Mouse (Mus musculus): Measurements from ENCODE around the gene Txnrd1.
A peak's percentile ranks its signal among the peaks of the same experiment; 100 is the strongest.

The Txnrd1 gene

DNA sequence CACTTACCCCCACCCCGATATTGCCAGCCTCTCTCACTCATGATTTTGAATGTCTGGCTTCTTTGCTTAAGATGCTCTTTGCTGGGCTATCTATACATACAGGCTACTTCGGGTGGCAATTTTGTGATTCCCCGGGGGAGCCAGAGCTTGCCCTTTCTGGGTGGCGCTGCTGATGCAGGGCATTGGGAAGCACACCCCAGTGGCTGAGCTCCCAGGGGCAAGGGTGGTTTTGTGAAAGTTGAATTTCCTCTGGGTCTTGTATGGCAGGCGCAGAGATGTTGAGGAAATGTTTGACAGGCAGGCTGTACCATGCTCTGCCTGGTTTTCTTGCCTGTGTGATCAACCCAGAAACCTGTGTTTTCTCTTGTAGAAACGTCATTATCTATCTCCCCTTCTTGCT lies 15.1 kb upstream of the Txnrd1 start:
- no peak for DNase-seq

DNA sequence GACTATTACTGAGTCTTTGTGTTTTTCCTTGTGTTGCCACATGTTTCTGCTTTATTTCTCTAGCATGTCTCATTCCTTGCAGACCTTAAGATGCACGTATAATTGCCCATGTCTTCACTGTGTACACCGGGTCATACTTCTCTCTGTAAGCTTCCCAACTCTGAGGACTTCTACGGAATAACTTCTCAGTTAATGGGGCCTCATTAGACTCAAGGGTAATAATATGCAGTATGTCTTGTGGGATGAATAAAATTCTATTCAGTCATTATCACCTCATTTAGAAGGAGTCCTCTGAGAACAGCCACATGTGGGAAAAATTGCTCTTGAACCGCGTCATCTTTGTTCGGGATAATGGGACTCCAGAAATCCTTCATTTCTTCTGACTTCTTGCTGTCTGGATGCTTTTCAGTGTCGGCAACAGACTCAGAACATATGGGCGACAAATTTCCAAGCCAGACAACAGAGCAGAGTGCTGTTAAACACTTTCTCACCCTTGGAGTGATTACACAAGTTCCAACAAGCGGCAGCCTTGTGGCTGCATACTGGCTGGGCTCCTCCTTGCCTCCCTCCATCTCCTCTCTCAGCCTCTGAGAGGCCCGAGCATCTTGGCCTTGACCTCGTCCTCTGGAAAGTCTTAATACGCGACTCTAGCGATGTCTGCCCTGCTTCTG lies 10.5 kb upstream of the Txnrd1 start:
- no peak for DNase-seq

DNA sequence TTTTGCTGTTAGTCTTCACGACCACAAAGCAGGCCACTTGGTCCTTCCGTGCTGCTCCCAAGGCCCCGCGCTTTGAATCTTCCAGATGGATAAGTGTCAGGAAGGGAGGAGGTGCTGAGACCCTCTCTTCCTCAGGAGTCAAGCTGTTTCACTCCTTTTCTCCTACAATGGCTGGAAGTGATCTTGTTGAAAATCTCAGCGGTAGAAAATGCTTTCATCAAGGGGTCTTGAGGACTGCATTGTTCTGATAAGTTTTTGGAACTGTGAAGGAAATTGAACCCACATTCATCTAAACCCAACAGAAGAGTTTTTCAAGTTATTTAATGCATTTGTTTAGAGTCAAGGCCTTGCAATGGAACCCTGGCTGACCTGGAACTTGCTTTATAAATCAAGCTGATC lies 10.0 kb upstream of the Txnrd1 start:
- DNase-seq = no peak

DNA sequence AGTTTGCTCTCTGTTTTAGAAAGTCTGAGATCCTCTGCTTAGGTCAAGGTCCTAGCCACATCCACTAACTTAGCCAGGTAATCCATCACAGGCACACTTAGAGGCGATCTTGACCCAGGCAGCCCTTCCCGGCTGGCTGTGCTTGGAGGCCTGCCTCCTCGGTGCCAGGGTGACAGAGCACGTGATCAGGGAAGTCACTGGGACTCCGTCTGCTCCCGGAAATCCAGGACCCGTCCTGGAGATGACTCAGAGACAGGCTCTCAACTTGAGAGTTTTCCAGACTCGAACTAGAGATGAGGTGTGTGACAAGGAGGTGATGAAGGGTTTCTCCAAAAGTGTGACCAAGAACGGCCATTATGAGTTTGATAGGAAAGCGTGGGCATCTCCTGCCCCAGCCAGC lies 9.2 kb upstream of the Txnrd1 start:
- DNase-seq = no peak

DNA sequence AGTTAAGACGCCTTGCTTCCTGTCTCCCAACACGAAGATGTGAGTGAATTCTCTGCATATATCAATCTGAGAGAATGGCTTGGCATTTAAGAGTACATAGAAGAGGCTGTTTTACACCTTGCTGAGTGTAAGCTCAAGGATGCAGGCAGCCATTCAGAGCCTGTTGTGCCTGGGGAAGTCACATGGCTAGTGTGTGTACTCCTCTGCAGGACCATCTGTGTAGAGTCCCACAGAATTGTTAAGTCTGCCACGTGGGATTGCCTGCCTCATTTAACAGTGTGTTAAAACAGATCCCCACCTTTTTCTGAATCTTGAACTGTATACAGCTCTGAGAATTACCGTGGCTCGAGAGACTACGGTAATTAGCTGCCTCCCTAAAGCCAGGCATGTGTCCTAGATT lies 7.2 kb upstream of the Txnrd1 start:
- no peak for DNase-seq

DNA sequence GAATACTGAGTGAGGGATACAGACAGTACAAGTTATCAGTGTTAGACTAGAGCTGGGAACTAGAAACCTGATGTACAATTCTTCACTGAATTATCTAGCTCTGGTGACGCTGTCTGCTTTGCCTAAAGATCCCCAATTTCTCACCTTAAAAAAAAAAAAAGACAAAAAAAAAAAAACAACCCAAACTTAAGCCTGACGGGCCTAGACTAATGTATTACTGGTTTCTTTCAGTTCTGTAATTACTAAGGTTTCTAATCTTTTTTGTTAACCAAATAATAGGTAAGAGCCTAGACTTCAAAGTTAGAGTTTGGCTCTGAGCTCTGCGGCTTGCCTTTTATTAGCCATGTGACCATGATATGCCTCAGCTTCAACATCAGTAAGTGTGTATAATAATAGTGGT lies 2.1 kb downstream of the Txnrd1 start:
- no peak for DNase-seq

DNA sequence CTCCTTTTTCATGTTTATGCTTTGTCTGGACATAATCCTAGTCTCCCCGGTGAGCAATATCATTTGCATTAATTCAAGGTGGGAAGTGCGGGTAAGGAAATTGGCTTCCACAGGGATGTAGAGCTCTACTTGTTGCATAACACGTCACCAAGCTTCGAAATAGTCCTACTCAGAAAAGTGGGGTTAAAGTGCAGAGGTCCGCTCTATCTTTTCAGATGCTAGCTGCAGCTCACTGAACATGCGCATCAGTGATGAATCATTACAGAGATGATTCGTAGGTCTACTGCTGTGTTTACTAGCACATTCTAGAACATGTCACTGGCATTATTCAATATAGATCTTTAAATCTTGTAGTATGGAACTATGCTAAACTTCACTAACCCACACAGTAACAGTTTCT lies 4.6 kb downstream of the Txnrd1 start:
- no peak for DNase-seq

GRCm38 (mm10) chr10:82844090-82844489 lies 10.3 kb downstream of the Txnrd1 start:
- no peak for DNase-seq

GRCm38 (mm10) chr10:82844731-82845130 lies 11.0 kb downstream of the Txnrd1 start:
- no peak for DNase-seq

DNA sequence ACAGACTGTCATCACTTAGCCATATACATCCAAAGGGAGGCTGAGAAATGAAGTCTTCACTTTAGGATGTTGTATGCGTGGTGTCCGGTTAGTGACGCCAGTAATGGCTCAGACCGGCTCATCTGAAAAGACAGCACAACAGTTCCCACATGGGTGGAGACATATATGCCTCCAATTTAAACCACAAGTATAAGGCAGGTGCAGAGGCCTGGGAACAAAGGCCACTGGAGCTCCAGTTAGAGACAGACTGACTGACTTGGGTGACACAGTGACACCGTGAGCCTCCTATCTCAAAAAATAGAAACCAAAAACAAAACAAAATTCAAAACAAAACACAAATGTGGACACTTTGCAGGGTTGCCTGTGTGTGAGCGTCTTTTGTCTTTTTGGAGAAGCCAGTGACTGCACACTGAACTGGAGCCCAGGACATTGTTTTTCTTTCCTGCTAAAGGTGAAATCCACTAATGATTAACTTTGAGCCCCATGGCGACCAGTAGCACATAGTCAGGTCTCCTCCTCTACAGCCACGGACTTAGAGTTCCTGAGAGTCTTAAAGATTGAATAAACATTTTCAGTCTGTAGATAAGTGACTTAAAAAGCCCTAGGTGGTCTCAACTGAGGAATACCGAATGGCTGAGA lies 14.2 kb downstream of the Txnrd1 start:
- no peak for DNase-seq

DNA sequence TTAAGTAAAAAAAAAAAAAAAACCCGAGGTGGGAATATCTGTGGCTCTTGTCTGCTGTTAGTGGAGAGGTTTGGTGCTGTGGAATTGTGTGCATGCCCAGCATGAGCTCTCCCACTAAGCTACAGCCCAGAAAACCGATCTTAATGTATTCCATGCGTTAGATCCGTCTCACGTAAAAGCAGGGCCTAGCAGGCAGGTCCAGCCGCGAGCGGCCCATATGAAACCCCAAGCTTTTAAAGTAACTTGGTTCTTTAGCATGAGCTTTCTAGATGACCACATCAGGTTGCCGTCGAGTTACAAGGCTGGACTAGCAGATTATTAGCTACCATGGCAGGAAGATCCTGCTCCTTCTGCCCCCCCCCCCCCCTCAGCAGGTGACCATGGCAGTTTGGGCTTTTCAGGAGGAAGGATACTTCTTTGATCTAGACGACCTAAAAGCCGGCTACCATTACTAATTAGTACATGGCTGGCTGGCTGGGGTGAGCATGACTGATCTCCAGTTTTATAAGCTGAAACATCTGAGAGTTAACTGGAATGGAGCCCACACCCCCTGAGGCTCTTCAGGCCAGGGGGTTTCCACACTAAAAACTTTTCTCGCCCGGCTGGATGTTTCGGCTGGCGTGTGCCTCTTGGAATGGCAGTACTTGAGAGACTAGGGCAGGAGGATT lies 16.1 kb downstream of the Txnrd1 start:
- DNase-seq = no peak

DNA sequence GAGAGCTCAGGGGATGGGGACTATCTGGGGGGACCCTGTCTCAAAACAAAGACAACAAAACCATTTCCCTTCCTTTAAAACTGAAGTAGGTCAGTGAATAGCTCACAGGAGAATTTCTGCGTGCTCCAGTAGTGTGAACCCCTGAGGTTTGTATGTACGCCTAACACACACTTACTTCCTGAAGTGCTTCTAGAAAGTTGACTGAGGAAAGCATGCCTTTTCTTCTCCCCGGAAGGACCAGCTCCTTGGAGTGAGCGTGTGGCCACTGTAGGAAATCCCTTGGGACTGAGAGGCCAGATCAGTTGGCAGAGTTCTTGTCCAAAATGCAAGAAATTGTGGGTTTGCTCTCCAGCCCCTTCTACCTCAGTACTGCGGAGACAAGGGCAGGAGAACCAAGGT lies 16.6 kb downstream of the Txnrd1 start:
- DNase-seq = no peak

DNA sequence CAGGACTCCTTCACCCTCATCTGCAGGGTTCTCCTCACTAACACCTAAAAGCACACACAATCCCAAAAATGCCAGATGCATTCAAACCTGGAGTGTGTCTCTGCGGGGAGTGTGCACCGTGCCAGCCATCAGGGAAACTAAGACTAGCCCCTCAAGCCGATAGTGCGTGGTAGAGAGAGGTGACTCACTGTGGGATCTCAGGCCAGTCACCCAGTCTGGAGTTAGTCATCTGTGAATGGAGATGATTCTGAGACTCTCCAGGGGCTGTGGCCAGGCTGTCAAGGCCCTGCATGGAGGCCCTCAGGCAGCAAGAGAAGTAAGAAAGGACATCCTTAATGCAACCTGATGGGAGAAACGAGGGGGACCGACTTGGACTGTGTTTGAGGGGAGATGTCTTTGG lies 18.0 kb downstream of the Txnrd1 start:
- no peak for DNase-seq

DNA sequence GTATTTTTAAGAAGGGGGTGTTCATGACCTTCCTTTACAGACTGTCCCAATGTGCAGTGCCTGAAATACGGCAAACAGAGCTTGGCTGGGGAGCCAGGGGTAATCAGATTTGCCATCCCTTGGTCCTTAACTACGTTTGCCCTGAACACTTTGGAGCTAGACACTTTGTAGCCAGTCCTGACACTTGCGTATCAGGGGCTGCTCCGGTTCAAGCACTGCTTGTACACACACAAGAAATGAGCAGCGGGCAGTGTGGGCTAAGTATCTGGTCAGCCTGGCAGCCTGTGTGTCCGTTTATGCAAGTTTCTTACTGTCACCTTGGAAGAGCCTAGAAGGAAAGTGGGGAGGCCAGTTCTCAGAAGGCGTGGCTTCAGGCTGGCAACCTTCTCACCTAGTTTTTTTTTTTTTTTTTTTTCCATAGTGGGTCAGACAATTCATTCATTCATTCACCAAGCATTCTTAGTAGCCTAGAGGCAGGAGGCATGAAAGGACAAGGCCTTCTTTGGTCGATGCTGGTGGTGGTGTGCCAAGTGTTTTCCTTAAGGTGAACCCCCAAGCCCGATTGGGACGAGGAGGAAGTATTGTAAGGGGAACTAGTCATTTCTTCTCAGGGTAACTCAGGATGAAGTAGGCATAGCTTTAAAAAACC lies 24.4 kb downstream of the Txnrd1 start:
- no peak for DNase-seq

GRCm38 (mm10) chr10:82858691-82859532 lies 25.2 kb downstream of the Txnrd1 start:
- peak; percentile 80 to 83 for DNase-seq

DNA sequence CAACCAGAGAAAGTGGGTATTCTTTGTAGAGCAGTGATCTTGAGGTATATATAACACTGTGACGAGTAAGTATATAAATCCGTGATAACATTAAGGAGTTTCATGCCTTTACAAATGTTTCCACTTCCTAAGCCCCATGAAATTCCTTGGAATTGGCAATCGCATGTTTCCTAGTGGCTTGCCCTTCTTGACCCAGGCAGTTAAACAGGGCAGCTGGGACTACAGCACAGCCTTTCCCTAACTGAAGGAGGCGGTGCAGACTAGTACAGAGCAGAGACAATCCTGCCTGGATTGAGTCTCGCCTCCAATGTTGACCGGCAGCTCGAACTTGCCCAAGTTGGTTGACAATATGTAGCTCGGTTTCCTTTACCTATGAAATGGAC lies 25.8 kb downstream of the Txnrd1 start:
- DNase-seq = peak in 1 of 2 experiments; percentile 23

- DNase-seq = peak; percentile 49 to 55
Measured at GRCm38 (mm10) chr10:82860181-82860928, 26.6 kb downstream of the Txnrd1 start.

GRCm38 (mm10) chr10:82860929-82861315 lies 27.2 kb downstream of the Txnrd1 start:
- DNase-seq = no peak

DNA sequence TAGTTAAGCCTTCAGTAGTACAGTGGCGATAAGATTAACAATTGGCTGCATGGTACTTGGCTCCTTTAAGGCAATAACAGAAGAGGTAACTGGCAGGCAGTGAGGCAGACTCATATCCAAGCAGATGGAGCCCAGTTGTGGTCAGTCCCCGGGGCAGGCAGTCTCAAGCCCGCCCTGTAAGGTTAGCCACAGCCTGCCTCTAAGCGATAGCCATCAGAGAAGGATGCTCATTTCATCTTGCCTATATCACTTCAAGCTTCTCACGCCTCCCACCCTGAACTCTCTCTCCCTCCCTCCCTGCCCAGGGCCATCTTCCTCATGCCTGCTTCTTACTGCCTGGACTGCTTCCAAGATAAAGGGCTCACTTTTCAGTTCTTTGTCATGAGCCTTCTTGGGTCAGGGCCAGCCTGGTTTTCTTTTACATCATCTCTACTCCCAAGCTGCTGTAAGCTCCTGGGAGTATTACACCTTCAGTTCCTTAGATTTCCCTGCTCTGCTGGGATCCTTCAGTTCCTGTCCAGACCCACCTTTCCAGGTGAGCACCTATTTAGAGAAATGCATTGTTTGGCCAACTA lies 29.4 kb downstream of the Txnrd1 start:
- no peak for DNase-seq

GRCm38 (mm10) chr10:82863827-82864226 lies 30.1 kb downstream of the Txnrd1 start:
- peak; percentile 34 to 39 for DNase-seq

GRCm38 (mm10) chr10:82866356-82866755 lies 32.6 kb downstream of the Txnrd1 start, which contains the start of gene Eid3:
Gene Eid3, plus strand, starts transcription at chr10:82866626.
- peak in 1 of 2 experiments; percentile 33 for DNase-seq

- DNase-seq = no peak
Measured at GRCm38 (mm10) chr10:82866832-82867231, 33.1 kb downstream of the Txnrd1 start.

All from thymus, adult 18-20 months (tissue).